Mouse (Mus musculus) CH12.LX (cell line): ENCODE measurements around the gene Cd86.

Experiments
- CTCF ChIP-seq, 2 experiments: IDR thresholded peaks in 1 of 2; conservative IDR thresholded peaks in 1 of 2; 2 replicates each; pipeline ENCODE4 v1.5.1; 2011 to 2012; ENCODE audit warnings: low read depth in 2 of 2, low read length in 2 of 2, improper control_type of control experiment in 1 of 2, inconsistent platforms in 1 of 2, mild to moderate bottlenecking in 1 of 2, moderate library complexity in 1 of 2
- MAFK ChIP-seq: IDR thresholded peaks from 2 replicates; pipeline ENCODE4 v1.6.1; 2011; ENCODE audit warnings: low read length, improper control_type of control experiment; ENCODE audit not compliant: insufficient replicate concordance
- POLR2A ChIP-seq: IDR thresholded peaks from 2 replicates; pipeline ENCODE4 v1.6.1; 2011; ENCODE audit warnings: low read depth, mild to moderate bottlenecking, improper control_type of control experiment, low read length
- RAD21 ChIP-seq: IDR thresholded peaks from 2 replicates; pipeline ENCODE4 v1.6.1; 2011; ENCODE audit warnings: low read depth, mild to moderate bottlenecking, low read length, improper control_type of control experiment, moderate library complexity
- SIN3A ChIP-seq: IDR thresholded peaks from 2 replicates; pipeline ENCODE4 v1.6.1; 2012; ENCODE audit warnings: low read length, improper control_type of control experiment, inconsistent platforms
- TBP ChIP-seq: conservative IDR thresholded peaks from 2 replicates; pipeline ENCODE4 v1.6.1; 2011; ENCODE audit warnings: low read depth, low read length, improper control_type of control experiment
- ZKSCAN1 ChIP-seq: IDR thresholded peaks from 2 replicates; pipeline ENCODE4 v1.6.1; 2012; ENCODE audit warnings: low read depth, inconsistent platforms, low read length, improper control_type of control experiment, borderline replicate concordance

GRCm38 (mm10) chr16:36700484-36700883 is 34.6 kb upstream of the Cd86 start:
- TF ChIP-seq TBP = no peak
- TF ChIP-seq RAD21 = no peak
- TF ChIP-seq POLR2A = no peak
- 0 out of 2 replicates have a peak, but pooled peaks have one; percentile 21 for TF ChIP-seq MAFK
- TF ChIP-seq ZKSCAN1 = no peak
- no peak for TF ChIP-seq CTCF (conservative IDR thresholded peaks at IDR 0.05 in 1 of 2, IDR thresholded peaks at IDR 0.05 in 1 of 2; ENCODE audit: low read depth in 2 of 2, low read length in 2 of 2)
- TF ChIP-seq SIN3A = no peak
